Mouse (Mus musculus) stomach, embryonic 16.5 days (tissue): ENCODE results near the gene Fbxw9. TPM values are rescaled to one million over a fixed set of nuclear protein-coding genes. Genes with fewer than 3 reads are reported as not detected.
A peak's percentile ranks its signal among the peaks of the same experiment; 100 is the strongest.

Source experiments
- ATAC-seq: fragments of 200-750 bp; cut with Nextera tagmentation; 2 replicates; pipeline ENCODE4 v1.8.0; 2017; ENCODE audit warnings: moderate number of reproducible peaks, moderate TSS enrichment; ENCODE audit not compliant: insufficient read depth, low FRiP score
- H3K27ac ChIP-seq: fragments of 300-500 bp; sonication (generic); 2 replicates; pipeline ENCODE4 v1.5.1; 2014; ENCODE audit warnings: low read length
- H3K27me3 ChIP-seq: fragments of 300-500 bp; sonication (generic); 2 replicates; pipeline ENCODE4 v1.6.1; 2014; ENCODE audit warnings: low read length, control low read depth, mixed read lengths; ENCODE audit not compliant: control insufficient read depth, insufficient read depth
- H3K36me3 ChIP-seq: fragments of 300-500 bp; sonication (generic); 2 replicates; pipeline ENCODE4 v1.6.1; 2014; ENCODE audit warnings: low read length; ENCODE audit not compliant: control insufficient read depth, insufficient read depth
- H3K4me1 ChIP-seq: fragments of 300-500 bp; sonication (generic); 2 replicates; pipeline ENCODE4 v1.6.1; 2014; ENCODE audit warnings: low read length, control low read depth, mixed read lengths; ENCODE audit not compliant: control insufficient read depth, insufficient read depth
- H3K4me2 ChIP-seq: fragments of 300-500 bp; sonication (generic); 2 replicates; pipeline ENCODE4 v1.6.1; 2014; ENCODE audit warnings: low read depth, low read length, mixed read lengths
- H3K4me3 ChIP-seq: fragments of 300-500 bp; sonication (generic); replicated peaks from 2 replicates; pipeline ENCODE4 v1.5.1; 2014; ENCODE audit warnings: mild to moderate bottlenecking, low read length
- H3K9ac ChIP-seq: fragments of 300-500 bp; sonication (generic); 2 replicates; pipeline ENCODE4 v1.6.1; 2014; ENCODE audit warnings: low read length
- H3K9me3 ChIP-seq: fragments of 300-500 bp; sonication (generic); replicated peaks from 2 replicates; pipeline ENCODE4 v1.6.1; 2016; ENCODE audit warnings: low read length, control low read depth; ENCODE audit not compliant: control insufficient read depth
- WGBS: fragments of 180-500 bp; shearing (Covaris S2); extraction: QIAGEN DNeasy Blood & Tissue Kit; methylation state at CpG from one replicate; pipeline ENCODE4 v1.1.7; 2014; 5-methylcytosine and 5-hydroxymethylcytosine counted together
- polyA plus RNA-seq: library from polyadenylated mRNA; unstranded; fragments of >200 nt; fragmentation: Nextera tagmentation; extraction: Ambion mirVana; gene quantifications from 2 replicates; pipeline ENCODE4 v1.2.1, GENCODE M21; 2015

Fbxw9 gene
- polyA plus RNA-seq, 1 experiment from 2014 or later = 28.1 TPM

DNA sequence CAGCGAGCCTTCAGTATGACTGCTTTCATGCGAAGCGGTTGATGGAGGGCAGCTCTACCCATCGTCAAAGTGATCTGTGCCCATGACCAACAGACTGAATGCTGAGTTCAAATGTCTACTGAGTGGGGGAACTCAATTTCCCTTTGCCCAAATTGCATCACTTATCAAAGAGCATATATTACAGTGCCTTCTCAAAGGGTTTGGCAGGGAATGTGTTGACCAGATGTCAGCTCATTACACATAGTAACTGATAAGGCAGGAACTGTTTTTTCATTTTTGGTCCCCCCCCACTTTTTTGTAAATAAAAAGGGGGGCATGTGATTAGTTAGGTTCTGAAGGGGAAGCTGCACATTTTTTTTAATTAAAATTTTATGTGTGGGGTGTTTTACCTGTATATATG, 2.7 kb downstream of the Fbxw9 start:
- H3K27me3 ChIP-seq = no peaks in the 10 kb centered on the region
- H3K4me2 ChIP-seq = no peak overlapping the region
- H3K4me3 ChIP-seq = no peak overlapping the region
- no peak overlapping the region for H3K27ac ChIP-seq
- H3K36me3 ChIP-seq = no peaks in the 10 kb centered on the region
- H3K9me3 ChIP-seq = no peaks in the 10 kb centered on the region
- H3K4me1 ChIP-seq = peaks cover 10% of the 10 kb centered on the region
- ATAC-seq = no peak
- WGBS = 92% methylated on average over 4 of the region's 4 CpGs
- H3K9ac ChIP-seq = no peak overlapping the region

DNA sequence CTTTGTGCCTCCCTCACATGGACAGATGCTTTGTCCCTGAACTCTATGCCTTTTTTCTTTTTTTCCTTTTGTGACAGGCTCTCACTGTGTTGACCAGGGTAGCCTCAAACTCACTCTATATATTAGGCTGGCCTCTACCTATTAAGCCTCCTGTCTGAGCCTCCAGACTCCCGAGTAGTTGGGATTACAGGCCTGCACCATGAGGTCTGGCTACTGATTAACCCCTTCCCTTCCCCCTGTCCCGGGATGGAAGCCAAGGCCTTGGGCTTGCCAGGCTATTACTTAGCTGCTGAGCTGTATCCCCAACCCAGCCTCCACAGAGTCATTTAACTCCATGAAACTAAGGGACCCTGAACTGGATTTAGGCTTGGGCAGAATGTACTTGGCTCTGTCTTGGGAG, 5.4 kb downstream of the Fbxw9 start:
- Histone ChIP-seq H3K27me3 (no peaks in the 10 kb centered on the region), H3K9me3 (no peaks in the 10 kb centered on the region), H3K27ac (no peak overlapping the region), H3K4me1 (peaks cover 10% of the 10 kb centered on the region), H3K9ac (no peak overlapping the region), H3K4me3 (no peak overlapping the region), H3K4me2 (no peak overlapping the region), H3K36me3 (no peaks in the 10 kb centered on the region)
- 16% methylated on average over 2 of the region's 2 CpGs for WGBS
- no peak for ATAC-seq

DNA sequence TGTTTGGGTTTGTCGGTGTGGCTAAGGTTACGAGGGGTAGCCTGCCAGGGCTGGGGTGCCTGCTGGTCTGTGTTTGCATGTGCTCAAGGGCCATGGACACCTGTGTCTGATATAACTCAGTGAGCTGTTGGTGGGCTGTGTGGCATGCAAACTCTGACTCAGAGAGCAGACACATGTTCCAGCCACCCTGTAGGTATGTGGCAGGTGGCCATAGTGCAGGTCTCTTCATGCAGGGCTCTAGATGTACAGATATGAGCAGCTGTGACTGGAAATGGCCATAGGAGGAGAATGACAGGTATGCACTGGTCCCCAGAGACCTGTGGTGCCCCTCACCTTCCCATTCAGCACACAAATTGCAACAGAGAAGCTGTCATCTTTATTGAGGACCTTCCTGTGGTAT, 7.3 kb downstream of the Fbxw9 start:
- Histone ChIP-seq H3K4me2 (no peak overlapping the region), H3K4me1 (peaks cover 4% of the 10 kb centered on the region; the same call in 1 of the 2 replicates), H3K9ac (no peak overlapping the region), H3K27ac (no peak overlapping the region), H3K9me3 (no peaks in the 10 kb centered on the region), H3K36me3 (no peaks in the 10 kb centered on the region), H3K27me3 (no peaks in the 10 kb centered on the region), H3K4me3 (no peak overlapping the region)
- no peak for ATAC-seq
- WGBS = 92% methylated on average over 2 of the region's 2 CpGs

DNA sequence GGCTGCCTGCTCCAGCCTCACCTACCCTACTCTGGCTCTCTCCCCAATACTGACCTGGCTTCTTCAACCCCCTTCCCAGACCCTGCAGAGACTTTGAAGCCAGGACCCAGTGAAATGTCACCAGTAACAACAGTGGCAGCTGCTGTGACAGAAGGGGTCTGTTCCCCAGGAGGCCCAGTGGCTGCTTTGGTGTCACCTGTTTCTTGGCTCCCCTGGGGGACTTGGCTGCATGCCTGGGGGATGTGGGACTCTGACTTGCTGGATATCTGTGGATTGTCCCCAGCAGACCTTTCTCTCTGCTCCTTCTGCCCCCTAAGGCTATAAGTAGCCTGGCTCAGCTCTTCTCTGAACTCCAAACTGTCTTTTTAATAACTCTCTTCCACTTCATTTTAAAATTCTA, 8.1 kb downstream of the Fbxw9 start, which contains the start of gene Gm5741:
TSS of gene Gm5741 (minus strand) at position 1 of the 400 bp plus-strand sequence.
- Histone ChIP-seq H3K4me2 (no peak within 1 kb of the TSS), H3K27me3 (no peaks in the 10 kb centered on the region), H3K4me1 (peaks cover 11% of the 10 kb centered on the region), H3K4me3 (no peak within 1 kb of the TSS), H3K27ac (no peak within 1 kb of the TSS), H3K36me3 (no peaks in the 10 kb centered on the region), H3K9ac (no peak within 1 kb of the TSS), H3K9me3 (no peaks in the 10 kb centered on the region)
- ATAC-seq = no peak

DNA sequence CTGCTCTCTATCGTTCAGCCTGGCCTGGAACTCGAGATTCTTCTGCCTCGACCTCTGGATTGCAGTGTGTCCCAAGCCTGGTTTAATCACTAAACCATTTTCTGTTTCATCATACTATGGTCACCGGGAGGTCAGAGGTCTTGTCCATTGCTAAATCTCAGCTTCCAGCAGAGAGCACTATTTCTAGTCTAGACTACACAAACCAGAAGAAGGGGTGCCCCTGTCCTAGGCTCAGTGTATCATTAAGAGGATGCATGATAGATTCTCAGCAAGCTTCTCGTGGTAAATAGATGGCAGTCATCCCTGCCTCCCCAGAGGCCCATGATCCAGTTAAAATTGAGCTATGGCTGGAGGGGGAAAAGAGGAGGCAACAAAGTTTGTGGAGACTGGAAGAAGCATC, 11.2 kb downstream of the Fbxw9 start:
- no peak for ATAC-seq
- Histone ChIP-seq H3K27me3 (no peaks in the 10 kb centered on the region), H3K9me3 (no peaks in the 10 kb centered on the region), H3K9ac (peak overlapping the region; percentile 98), H3K4me3 (peak overlapping the region; percentile 86), H3K36me3 (no peaks in the 10 kb centered on the region; the same call in 1 of the 2 replicates), H3K27ac (peak overlapping the region; percentile 97), H3K4me1 (peaks cover 11% of the 10 kb centered on the region), H3K4me2 (peak overlapping the region; percentile 94)
- WGBS = 79% methylated on average over 5 of the region's 5 CpGs

DNA sequence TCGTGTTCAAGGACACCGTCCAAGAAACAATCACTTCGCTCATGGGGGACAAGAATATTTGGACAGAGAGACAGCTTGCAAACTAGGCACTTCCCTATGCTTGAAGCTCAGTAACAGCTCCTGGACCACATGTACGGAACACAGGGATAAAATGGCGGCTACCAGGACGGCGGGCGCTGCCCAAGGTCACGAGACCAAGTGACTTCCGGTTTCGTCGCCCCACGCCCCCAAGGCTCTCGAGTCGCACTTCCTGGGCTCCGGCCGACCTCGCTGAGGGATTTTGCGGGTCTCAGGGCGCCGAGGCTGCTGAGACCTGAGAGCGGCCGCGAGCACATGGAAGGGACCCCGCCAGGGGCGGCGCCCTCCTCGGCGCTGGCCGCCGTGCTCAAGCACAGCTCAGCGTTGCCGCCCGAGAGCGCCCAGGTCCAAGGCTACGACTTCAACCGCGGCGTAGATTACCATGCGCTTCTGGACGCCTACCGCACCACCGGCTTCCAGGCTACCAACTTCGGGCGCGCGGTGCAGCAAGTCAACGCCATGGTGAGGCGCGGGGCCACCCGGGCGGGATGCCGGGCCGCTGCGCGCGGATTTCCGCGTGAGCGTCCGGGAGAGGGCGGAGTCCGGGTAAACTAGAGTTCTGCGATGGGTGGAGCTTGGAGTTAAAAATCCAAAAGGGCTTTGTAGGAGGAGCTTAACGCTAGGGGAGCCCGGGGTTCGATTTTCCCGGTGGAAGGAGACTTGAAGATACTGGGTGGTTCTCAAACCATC, 11.8 kb downstream of the Fbxw9 start, which contains the start of gene Dhps:
TSS of gene Dhps (plus strand) at position 244 of the 768 bp plus-strand sequence.
- WGBS = under 1% methylated on average over 68 of the region's 68 CpGs
- ATAC-seq = peak; percentile 91
- H3K4me1 ChIP-seq = peaks cover 11% of the 10 kb centered on the region

DNA sequence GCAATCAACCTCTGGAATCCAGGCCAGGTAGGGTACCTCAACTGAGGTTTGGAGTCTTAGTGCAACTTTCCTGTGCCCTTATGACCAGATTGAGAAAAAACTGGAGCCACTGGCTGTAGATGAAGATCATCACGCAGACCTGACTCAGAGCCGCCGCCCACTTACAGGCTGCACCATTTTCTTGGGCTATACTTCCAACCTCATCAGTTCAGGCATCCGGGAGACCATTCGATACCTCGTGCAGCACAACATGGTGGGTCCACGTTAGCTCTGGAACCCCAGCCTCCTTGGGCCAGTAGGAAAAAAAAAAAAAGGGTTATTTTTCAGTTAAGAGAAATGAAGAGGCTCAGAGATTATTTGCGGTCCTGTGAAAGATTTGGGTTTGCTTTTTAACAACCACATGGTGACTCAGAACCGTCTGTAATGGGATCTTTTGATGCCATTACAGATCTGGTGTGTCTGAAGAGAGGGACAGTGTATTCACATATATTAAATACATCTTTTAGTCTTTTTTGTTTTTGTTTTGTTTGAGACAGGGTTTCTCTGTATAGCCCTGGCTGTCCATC, 12.6 kb downstream of the Fbxw9 start:
- Histone ChIP-seq H3K27ac (peak overlapping the region; percentile 97), H3K4me3 (peak overlapping the region; percentile 86), H3K9me3 (no peaks in the 10 kb centered on the region), H3K4me2 (peak overlapping the region; percentile 94), H3K36me3 (no peaks in the 10 kb centered on the region; the same call in 1 of the 2 replicates), H3K27me3 (no peaks in the 10 kb centered on the region), H3K9ac (peak overlapping the region; percentile 98), H3K4me1 (peaks cover 11% of the 10 kb centered on the region)
- 31% methylated on average over 9 of the region's 9 CpGs for WGBS
- ATAC-seq = no peak

More for the DNA sequence above, 11.8 kb downstream of the Fbxw9 start, which contains the start of gene Dhps:
- peak within 1 kb of the TSS; percentile 97 for H3K27ac ChIP-seq
- no peaks in the 10 kb centered on the region; the same call in 1 of the 2 replicates for H3K36me3 ChIP-seq
- H3K9ac ChIP-seq = peak within 1 kb of the TSS; percentile 98
- H3K9me3 ChIP-seq = no peaks in the 10 kb centered on the region
- H3K4me2 ChIP-seq = peak within 1 kb of the TSS; percentile 94
- no peaks in the 10 kb centered on the region for H3K27me3 ChIP-seq
- H3K4me3 ChIP-seq = peak within 1 kb of the TSS; percentile 86

DNA sequence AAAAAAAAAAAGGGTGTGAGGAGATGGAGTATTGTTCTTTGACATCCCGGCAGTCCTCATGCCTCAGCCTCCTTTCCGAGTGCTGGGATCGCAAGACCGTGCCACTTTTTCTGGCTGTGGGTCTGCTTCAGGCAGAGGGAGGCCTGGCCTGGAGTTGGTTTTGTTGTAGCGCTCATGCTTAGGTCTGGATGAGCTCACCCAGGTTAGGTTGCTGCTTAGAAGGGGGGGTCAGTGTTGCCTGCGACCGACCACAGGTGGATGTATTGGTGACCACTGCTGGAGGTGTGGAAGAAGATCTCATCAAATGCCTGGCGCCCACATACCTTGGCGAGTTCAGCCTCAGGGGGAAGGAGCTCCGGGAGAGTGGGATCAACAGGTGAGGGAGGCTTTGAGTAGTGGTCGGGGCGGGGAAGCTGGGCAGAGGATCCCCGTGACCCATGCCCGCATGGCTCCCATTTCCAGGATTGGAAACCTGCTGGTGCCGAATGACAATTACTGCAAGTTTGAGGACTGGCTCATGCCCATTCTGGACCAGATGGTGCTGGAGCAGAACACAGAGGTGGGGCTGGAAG, 13.3 kb downstream of the Fbxw9 start:
- no peak overlapping the region for H3K9ac ChIP-seq
- H3K9me3 ChIP-seq = no peaks in the 10 kb centered on the region
- no peak overlapping the region for H3K4me2 ChIP-seq
- no peak overlapping the region for H3K27ac ChIP-seq
- ATAC-seq = no peak
- H3K36me3 ChIP-seq = no peaks in the 10 kb centered on the region; the same call in 1 of the 2 replicates
- 92% methylated on average over 15 of the region's 15 CpGs for WGBS
- no peaks in the 10 kb centered on the region for H3K27me3 ChIP-seq
- H3K4me1 ChIP-seq = peaks cover 11% of the 10 kb centered on the region
- no peak overlapping the region for H3K4me3 ChIP-seq

DNA sequence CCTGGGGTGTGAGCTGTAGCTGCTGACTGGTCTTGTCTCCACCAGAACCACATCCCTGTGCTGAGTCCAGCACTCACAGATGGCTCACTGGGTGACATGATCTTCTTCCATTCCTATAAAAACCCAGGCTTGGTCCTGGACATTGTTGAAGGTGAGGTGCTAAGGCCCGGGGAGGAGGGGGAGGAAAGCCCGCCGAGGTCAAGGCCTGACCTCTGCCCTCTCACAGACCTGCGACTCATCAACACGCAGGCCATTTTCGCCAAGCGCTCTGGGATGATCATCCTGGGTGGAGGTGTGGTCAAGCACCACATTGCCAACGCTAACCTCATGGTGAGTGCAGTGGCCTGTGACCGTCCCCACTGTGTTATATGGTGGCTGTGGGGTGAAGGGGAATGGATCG, 14.3 kb downstream of the Fbxw9 start:
- Histone ChIP-seq H3K27ac (no peak overlapping the region), H3K9ac (no peak overlapping the region), H3K4me2 (no peak overlapping the region), H3K27me3 (no peaks in the 10 kb centered on the region), H3K4me1 (peaks cover 11% of the 10 kb centered on the region), H3K36me3 (no peaks in the 10 kb centered on the region; the same call in 1 of the 2 replicates), H3K4me3 (no peak overlapping the region), H3K9me3 (no peaks in the 10 kb centered on the region)
- no peak for ATAC-seq
- 83% methylated on average over 10 of the region's 10 CpGs for WGBS
